Mouse (Mus musculus) gastrocnemius, postnatal 4 days (tissue): ENCODE measurements around the gene Prim1. TPM values are rescaled to one million over a fixed set of nuclear protein-coding genes. Genes with fewer than 3 reads are reported as not detected.
"Not testable (repeated sequence)": the region's sequence is repeated elsewhere in the genome, so short reads cannot be mapped to it uniquely, and the experiment has no call there.

Experiments
- DNase-seq, 2 experiments: peaks; one replicate each; pipeline ENCODE4 v3.0.0; 2021 to 2022; ENCODE audit warnings: low spot score in 2 of 2, mixed read lengths in 2 of 2
- total RNA-seq, 2 experiments: library from RNA; stranded (reverse); gene quantifications; 2 replicates each; pipeline ENCODE4 v1.2.3; 2021

Prim1 gene
- total RNA-seq, 2 experiments from 2014 or later, result 15.4 to 15.5 TPM

GRCm38 (mm10) chr10:128036746-128037425, 21.9 kb downstream of the Prim1 start:
- DNase-seq, result peak in 1 of 2 experiments; percentile 48

- no peak for DNase-seq
Observed at GRCm38 (mm10) chr10:128037921-128038320, 23.0 kb downstream of the Prim1 start.

- no peak for DNase-seq
Observed at GRCm38 (mm10) chr10:128039167-128039566, 24.2 kb downstream of the Prim1 start.

- DNase-seq, result no peak
Observed at GRCm38 (mm10) chr10:128039858-128040257, 24.9 kb downstream of the Prim1 start.

- DNase-seq, result no peak
Observed at GRCm38 (mm10) chr10:128040293-128040692, 25.3 kb downstream of the Prim1 start.

GRCm38 (mm10) chr10:128041636-128042035, 26.7 kb downstream of the Prim1 start:
- DNase-seq, result no peak

- DNase-seq, result no peak
Observed at GRCm38 (mm10) chr10:128042466-128042865, 27.5 kb downstream of the Prim1 start.

GRCm38 (mm10) chr10:128043041-128043835, 28.3 kb downstream of the Prim1 start:
- DNase-seq, result no peak

GRCm38 (mm10) chr10:128048157-128048556, 33.2 kb downstream of the Prim1 start:
- no peak for DNase-seq

GRCm38 (mm10) chr10:128049741-128050140, 34.8 kb downstream of the Prim1 start:
- no peak for DNase-seq

GRCm38 (mm10) chr10:128050355-128050754, 35.4 kb downstream of the Prim1 start:
- no peak for DNase-seq

GRCm38 (mm10) chr10:128051589-128051988, 36.6 kb downstream of the Prim1 start:
- DNase-seq, result no peak

GRCm38 (mm10) chr10:128052136-128052535, 37.2 kb downstream of the Prim1 start:
- not testable (repeated sequence) for DNase-seq

GRCm38 (mm10) chr10:128053001-128053400, 38.0 kb downstream of the Prim1 start:
- no peak for DNase-seq

GRCm38 (mm10) chr10:128058184-128058583, 43.2 kb downstream of the Prim1 start:
- no peak for DNase-seq

- peak; percentile 99 for DNase-seq
Observed at GRCm38 (mm10) chr10:128058601-128059151, 43.7 kb downstream of the Prim1 start, which contains the start of gene Ptges3. Gene Ptges3, plus strand, starts transcription at chr10:128058954.

- peak; percentile 39 to 40 for DNase-seq
Observed at GRCm38 (mm10) chr10:128059207-128059981, 44.4 kb downstream of the Prim1 start.

- DNase-seq, result no peak
Observed at GRCm38 (mm10) chr10:128061109-128061508, 46.1 kb downstream of the Prim1 start.

GRCm38 (mm10) chr10:128062221-128062989, 47.4 kb downstream of the Prim1 start:
- DNase-seq, result no peak

- DNase-seq, result no peak
Observed at GRCm38 (mm10) chr10:128066072-128066471, 51.1 kb downstream of the Prim1 start.
